Mouse (Mus musculus) kidney, postnatal 10 days (tissue): ENCODE measurements around the gene Adam15.

Experiments
- DNase-seq: peaks from one replicate; pipeline ENCODE4 v3.0.0; 2021; ENCODE audit warnings: mixed read lengths

Gene Adam15

DNA sequence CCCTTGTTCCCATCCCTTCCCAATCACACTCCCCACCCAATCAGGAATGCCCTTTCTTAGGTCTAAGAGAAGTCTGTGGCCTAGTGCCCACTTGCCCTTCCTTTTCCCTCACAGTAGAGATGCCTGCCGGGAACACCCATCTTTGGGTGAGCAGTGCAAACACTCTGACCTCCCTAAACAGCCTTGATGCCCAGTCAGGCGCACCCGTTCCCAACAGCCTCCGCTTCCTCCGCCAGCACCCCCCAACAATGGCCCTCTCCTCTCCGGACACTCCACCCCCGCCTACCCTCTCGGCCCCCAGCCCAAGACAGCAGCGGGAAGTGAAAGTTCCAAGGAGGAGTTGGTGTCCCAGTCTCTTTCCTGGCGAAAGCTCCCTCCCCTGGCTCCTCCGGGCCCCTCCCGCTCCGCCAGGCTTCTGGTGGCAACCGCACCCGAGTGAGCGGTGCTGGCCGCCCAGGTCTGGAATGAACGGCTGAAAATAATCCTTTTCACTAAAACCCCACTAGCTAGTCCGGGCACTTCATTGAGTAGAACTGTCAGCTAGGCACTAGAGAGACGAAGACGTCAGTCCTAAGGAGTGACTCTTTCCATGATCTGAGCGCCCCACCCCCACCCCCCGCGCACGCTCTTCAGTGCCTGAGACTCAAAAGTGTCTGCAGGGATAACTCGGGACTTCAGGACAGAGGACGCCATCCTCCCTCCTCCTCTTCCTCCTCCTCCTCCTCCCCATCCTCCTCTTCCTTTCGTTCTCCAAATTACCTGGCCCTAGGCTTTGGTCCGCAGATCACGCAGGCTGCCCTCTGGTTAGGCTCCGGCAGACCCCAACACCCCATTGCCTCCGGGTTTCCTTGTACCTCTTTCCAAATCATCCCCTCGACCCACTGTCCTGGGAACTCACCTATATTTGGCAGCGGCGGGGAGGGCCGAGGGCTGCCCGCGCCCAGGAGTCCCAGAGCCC, 606 bp downstream of the Adam15 start:
- peak; percentile 76 for DNase-seq

DNA sequence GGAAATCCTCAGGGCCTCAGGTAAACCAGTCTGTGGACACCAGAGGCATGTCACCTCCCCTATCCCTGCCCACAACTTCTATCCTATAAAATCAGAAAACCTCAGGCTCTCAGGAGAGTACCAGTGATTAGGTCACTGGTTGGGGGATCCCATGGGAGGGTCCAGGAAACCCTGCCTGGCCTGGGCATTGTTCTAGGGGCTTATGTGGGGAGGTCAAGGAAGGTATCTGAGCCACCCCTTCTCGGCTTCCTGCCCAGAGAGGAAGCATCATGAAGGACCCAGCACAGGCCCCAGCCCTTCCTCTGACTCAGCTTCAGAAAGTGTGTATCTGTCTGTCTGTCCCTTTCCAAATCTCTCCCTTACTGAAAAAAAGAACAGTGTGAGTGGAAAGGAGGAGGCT, 1.9 kb downstream of the Adam15 start:
- DNase-seq = peak; percentile 65

- DNase-seq = no peak
These were observed 2.8 kb downstream of the Adam15 start for GRCm38 (mm10) chr3:89346815-89347540.

DNA sequence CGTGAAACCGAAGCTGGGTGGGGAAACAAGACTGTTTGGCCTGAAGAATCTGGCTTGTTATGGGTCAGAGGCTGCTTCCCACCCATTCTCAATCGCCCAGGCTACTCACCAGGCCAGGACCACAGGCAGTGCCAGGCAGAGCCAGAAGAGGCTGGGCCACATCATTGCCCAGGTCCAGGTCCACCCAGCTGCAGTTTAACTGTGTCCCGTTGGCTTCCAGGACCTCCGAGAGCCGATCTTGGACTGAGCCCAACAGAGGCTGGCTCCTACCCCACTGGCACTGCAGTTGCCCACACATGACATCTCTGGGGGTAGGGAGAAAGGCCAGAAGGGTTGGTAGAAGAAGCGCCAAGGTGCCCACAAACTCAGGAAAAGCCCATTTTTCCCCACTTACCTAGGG, 6.5 kb downstream of the Adam15 start:
- DNase-seq = no peak

- no peak for DNase-seq
These were observed 8.0 kb downstream of the Adam15 start for GRCm38 (mm10) chr3:89341794-89342193.

GRCm38 (mm10) chr3:89340465-89340864, 9.3 kb downstream of the Adam15 start:
- DNase-seq = peak; percentile 86

DNA sequence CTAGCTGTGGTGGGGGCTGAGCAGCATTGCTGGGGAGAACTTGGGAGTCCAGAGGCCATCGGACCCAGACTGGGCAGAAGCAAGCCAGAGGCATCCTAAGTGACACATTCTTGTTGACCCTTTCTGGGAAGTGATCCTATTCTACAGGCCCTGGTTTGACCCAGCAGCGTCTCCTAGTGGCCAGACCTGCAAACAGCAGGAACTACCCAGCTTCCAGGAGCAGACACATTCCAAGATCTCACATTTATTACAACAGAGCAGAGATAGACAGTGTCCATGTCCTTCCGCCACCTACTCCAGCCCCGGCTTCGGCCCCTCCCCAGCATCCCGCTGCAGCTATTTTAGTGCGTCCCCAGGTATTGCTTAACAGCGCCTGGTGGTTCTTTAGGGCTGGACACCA, 10.4 kb downstream of the Adam15 start:
- peak; percentile 86 for DNase-seq

DNA sequence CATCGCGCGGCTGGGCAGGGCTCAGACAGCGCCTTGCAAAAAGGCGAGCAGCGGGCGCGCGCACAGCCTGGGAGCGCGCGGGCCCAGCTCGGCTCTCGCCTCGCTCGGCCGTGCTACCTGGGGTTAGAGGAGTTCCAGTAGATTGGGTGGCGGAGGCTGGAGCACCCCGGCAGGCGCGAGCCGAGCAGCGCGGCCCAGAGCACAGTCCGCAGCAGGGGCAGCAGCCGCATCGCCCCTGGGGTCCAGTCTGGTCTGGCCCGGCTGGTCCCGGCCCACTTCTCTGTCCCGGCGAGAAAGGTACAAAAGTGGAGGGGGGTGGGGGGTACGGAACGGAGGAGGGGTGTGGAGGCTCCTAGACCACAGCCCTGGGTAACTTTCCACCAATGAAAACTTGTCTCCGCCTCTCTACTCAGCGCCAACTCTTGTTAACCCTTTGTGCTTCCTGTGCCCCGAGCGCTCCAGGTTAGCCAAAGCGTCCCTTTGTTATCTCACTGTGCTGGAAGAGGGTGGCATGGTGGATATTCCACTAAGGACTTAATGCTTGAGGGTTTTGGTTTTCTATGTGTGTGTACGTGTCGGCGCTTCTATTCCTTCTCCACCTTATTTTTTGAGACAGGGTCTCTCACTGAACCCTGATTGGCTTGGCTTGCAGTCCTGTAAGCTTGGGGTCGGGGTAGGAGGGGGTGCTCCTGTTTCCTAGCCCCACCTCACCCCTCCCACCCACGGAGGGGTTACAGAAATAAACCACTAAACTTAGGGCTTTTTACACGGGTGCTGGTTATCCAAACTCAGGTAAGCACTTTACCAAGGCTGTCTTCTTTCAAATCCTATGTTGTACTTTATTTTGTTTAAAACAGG, 11.8 kb downstream of the Adam15 start, which contains the start of gene Efna4:
TSS of gene Efna4 (minus strand) at position 308 of the 858 bp plus-strand sequence.
- DNase-seq = peak; percentile 77

GRCm38 (mm10) chr3:89337062-89337720, 12.6 kb downstream of the Adam15 start:
- no peak for DNase-seq

DNA sequence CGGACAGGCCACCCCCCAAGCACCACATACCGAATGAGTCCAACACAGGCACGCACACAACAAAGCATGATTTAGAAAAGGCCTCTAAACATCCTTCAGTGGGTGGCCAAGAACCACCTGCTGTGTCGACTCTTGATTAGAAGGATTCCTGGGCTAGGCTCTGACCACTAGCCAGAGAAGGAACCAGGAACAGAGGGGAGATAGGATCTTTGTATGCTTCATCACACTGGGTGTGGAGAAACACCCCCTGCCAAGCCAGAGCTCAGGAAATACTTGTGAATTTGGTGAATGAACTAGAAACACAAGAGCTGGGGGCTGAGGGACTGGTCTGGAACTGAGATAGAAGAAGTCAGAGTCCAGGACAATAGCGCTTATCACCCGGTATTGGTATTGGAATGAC, 13.3 kb downstream of the Adam15 start:
- peak; percentile 7 for DNase-seq

DNA sequence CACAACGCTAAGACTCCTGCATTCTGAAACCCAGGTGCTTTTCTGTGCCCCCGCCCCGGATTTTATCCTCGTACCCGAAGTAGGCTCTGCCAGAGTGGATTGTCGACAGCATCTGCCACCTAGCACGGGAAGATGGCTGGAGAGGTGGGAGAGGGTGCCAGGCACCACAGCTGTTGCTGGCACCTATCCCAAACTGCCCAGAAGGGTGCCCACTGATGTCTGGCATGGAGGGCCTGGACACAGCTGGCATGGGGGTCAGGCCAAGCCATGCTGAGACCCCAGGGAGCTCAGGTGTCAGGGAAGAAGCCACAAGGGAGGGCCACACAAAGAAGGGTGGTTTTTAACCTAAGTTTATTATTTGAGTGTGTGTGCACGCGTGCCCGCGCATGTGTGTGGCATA, 16.7 kb downstream of the Adam15 start:
- DNase-seq = no peak

DNA sequence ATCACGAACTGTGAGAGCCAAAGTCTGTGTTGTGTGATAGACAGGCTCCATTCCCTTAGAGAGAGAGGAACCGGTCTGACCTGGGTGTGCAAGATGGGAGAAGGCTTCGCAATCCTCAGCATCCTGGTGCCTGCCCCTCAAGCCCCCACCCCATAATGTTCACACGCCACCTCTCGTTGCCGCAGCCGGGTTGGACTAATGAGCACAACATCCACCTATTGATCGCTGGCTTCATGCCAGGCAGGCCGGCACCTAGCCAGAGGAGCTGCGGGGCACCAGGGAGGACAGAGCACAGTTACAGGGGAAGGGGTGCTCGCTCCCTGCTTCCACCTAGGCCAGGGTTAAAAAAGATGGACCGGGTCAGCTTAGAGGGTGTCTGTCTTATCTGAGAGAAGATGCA, 17.3 kb downstream of the Adam15 start:
- no peak for DNase-seq

DNA sequence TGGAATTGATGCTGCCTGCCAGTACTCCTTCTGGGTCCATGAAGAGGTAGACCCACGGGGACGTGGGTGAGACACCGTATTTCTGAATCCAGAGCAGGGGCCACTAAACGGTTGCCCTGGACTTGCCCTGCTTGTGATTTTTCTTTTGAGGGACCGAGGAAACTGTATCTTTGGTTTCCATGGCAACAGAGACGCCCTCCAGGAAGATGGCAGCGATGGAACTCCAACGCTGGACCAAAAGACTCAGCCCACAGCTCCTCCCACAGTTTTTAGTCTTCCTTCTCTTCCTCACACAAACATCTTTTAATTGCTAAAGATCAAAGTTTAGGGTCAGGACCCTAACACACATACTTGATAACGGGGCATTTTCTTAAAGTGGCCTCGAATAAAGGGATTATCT, 17.8 kb downstream of the Adam15 start:
- DNase-seq = no peak

DNA sequence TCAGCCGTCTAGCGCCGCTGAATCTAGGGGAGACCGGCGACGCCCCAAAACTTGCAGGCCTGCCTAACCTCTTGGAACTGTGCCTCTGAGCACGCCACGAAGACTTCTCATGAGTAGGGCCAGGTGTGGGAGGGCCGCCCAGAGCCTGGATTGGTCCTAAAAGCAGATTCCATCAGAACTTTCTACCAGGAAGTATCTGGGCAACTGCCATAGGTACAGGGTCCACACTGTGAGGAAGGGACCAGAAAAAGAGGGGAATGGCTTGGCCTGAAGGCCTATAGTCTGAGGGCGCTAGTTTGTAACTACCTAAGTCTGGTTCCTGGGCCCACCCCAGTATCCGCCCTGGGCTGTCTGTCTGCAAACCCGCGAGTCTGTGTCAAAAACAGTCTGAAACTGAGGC, 18.2 kb downstream of the Adam15 start:
- no peak for DNase-seq

DNA sequence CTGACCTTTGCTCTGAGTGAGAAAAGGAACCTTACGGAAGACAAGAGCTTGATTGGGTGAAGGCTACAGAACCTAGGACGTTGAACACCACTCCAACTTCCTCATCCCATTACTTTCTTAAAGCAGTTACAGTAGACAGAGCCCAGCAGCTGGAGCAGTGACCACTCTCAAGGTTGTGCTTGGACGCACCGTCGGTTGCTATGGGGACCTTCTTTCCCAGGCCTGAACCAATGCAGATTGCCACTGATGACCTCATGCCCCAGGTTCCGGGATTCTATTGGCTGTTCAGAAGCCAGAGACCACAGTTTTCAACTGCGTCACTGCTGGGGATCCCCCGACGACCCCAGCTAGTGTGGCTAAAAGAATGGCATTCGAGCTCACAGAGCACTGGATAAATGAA, 18.8 kb downstream of the Adam15 start:
- no peak for DNase-seq

- no peak for DNase-seq
These were observed 19.4 kb downstream of the Adam15 start for GRCm38 (mm10) chr3:89330346-89330745.

GRCm38 (mm10) chr3:89328623-89329022, 21.2 kb downstream of the Adam15 start:
- DNase-seq = no peak

GRCm38 (mm10) chr3:89327371-89327870, 22.4 kb downstream of the Adam15 start:
- no peak for DNase-seq

DNA sequence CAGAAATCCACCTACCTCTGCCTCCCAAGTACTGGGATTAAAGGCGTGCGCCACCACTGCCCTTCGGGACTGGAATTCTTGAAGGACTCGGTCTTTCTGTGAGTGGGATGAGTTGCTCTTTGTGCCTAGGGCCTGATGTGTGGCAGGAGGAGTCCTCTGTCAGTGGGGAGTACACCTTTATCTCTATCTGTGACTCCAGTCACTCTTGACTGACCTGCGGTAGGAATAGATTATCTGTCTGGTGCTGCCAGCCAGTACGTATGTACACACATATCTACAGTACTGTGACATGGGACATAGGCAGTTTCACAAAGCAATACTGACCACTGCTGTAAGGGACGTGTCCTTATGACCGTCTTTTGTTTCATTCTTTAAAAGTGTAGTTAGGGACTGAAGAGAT, 23.9 kb downstream of the Adam15 start:
- DNase-seq = no peak

- DNase-seq = peak; percentile 81
These were observed 27.2 kb downstream of the Adam15 start, which contains the start of gene Efna3 for GRCm38 (mm10) chr3:89322514-89323165. Efna3 (minus strand) TSS chr3:89322965.

GRCm38 (mm10) chr3:89322131-89322500, 27.7 kb downstream of the Adam15 start:
- no peak for DNase-seq
